ENCODE assay signal across 9 mouse cellular contexts in the genomic region with DNA sequence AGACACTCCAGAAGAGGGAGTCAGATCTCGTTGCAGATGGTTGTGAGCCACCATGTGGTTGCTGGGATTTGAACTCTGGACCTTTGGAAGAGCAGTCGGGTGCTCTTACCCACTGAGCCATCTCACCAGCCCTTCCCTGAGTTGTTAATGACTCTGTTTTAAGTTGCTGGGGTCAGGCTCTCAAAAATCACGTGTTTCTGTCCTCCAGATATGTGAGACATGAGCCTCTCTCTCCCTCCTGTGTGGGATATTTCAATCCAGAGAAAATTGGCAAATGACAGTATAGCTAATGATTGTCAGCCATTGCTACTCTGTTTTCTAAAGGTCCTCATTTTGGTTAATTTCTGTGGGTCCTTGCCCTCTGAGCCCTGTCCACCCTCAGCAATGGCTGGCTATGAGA. TPM values are rescaled to one million over a fixed set of nuclear protein-coding genes. Genes with fewer than 3 reads are reported as not detected.
"Had no signal": no experiment of that assay in that cellular context is flagged by ENCODE, and none has a peak within 500 bp of the region (broad histone marks: within the 10 kb centered on the region; RNA-seq: fewer than 3 reads in every experiment).

No protein-coding gene starts in this region.

RNA-seq across cellular contexts. Expression of a gene that starts 33.3 kb away (rescaled TPM):
- total RNA-seq: neutrophil, adult 5-6 weeks had no signal
- polyA plus RNA-seq: macrophage had no signal

RNA-seq across cellular contexts. Expression of a gene that starts 35.7 kb away (rescaled TPM):
- total RNA-seq: megakaryocyte progenitor cell, adult 5-6 weeks; monocyte, adult 5-6 weeks; neutrophil, adult 5-6 weeks had no signal
- polyA plus RNA-seq: liver, embryonic 13.5 days; liver, embryonic 15.5 days; liver, postnatal 0 days; macrophage; neural tube, embryonic 12.5 days; spleen, adult 2 months had no signal
